Mouse (Mus musculus) liver, embryonic 15.5 days (tissue): ENCODE data around the gene Cfl1. TPM values are rescaled to one million over a fixed set of nuclear protein-coding genes. Genes with fewer than 3 reads are reported as not detected.

Experiments
- ATAC-seq: fragments of 200-750 bp; cut with Nextera tagmentation; 2 replicates; pipeline ENCODE4 v1.8.0; 2017; ENCODE audit warnings: moderate number of reproducible peaks, mild to moderate bottlenecking, moderate library complexity; ENCODE audit not compliant: insufficient read depth
- H3K27ac ChIP-seq: fragments of 300-500 bp; sonication (generic); replicated peaks from 2 replicates; pipeline ENCODE4 v1.5.1; 2015; ENCODE audit warnings: mild to moderate bottlenecking, inconsistent platforms
- H3K27me3 ChIP-seq: fragments of 300-500 bp; sonication (generic); 2 replicates; pipeline ENCODE4 v1.6.1; 2015; ENCODE audit warnings: mild to moderate bottlenecking, inconsistent platforms
- H3K36me3 ChIP-seq: fragments of 300-500 bp; sonication (generic); replicated peaks from 2 replicates; pipeline ENCODE4 v1.6.1; 2015; ENCODE audit warnings: moderate library complexity, mild to moderate bottlenecking, inconsistent platforms
- H3K4me1 ChIP-seq: fragments of 300-500 bp; sonication (generic); replicated peaks from 2 replicates; pipeline ENCODE4 v1.6.1; 2015; ENCODE audit warnings: inconsistent platforms
- H3K4me2 ChIP-seq: fragments of 300-500 bp; sonication (generic); 2 replicates; pipeline ENCODE4 v1.6.1; 2015; ENCODE audit warnings: moderate library complexity, mild to moderate bottlenecking, inconsistent platforms
- H3K4me3 ChIP-seq: fragments of 300-500 bp; sonication (generic); replicated peaks from 2 replicates; pipeline ENCODE4 v1.5.1; 2015; ENCODE audit warnings: mild to moderate bottlenecking, inconsistent platforms
- H3K9ac ChIP-seq: fragments of 300-500 bp; sonication (generic); 2 replicates; pipeline ENCODE4 v1.6.1; 2015; ENCODE audit warnings: moderate library complexity, mild to moderate bottlenecking, inconsistent platforms
- H3K9me3 ChIP-seq: fragments of 300-500 bp; sonication (generic); replicated peaks from 2 replicates; pipeline ENCODE4 v1.6.1; 2016; ENCODE audit warnings: inconsistent platforms
- WGBS: fragments of 180-500 bp; shearing (Covaris S2); methylation state at CpG from one replicate; pipeline ENCODE4 v1.1.7; 2015; ENCODE audit warnings: mixed read lengths; ENCODE audit not compliant: insufficient replicate concordance; 5-methylcytosine and 5-hydroxymethylcytosine counted together
- polyA plus RNA-seq: library from polyadenylated mRNA; unstranded; fragments of >200 nt; fragmentation: Nextera tagmentation; extraction: Ambion mirVana; gene quantifications from 2 replicates; pipeline ENCODE4 v1.2.1, GENCODE M21; 2015

Cfl1 gene
- polyA plus RNA-seq, 1 experiment from 2014 or later, result 1,073 TPM

DNA sequence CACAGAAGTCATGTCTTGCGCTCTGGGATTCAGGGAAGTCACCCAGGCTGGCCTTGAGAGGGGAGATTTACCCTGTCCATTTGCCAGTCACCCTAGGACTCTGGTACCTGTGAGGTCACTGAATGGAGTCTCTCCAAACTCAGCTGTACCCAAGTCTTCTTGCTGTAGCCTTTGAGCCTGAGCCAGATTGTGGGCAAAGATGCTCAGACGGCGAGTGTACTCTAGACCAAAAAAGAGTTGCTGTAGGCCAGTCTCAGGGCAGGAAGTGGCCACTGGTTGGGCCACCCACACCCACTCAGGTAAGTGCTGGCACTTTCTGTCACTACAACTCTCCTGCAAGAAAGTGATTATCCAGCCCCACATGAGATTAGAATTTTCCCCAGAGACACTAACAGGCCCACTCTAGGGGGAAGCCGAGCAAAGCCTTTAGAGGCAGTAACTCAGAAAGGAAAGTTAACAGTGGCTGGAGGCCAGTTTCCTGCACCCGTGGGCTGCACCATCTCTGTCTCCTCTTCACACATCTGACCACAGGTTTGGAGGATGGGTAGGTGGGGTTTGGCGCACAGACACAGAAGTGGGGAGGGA lies 23.2 kb upstream of the Cfl1 start:
- Histone ChIP-seq H3K9me3 (no peaks in the 10 kb centered on the region), H3K27ac (no peak overlapping the region), H3K27me3 (peaks cover 17% of the 10 kb centered on the region; the same call in 1 of the 2 replicates), H3K36me3 (peaks cover 41% of the 10 kb centered on the region), H3K4me2 (no peak overlapping the region), H3K4me3 (no peak overlapping the region), H3K9ac (no peak overlapping the region), H3K4me1 (0 out of 2 replicates have a peak, but pooled peaks cover 3% of the 10 kb centered on the region)
- ATAC-seq, result no peak
- 66% methylated on average over 6 of the region's 6 CpGs for WGBS

DNA sequence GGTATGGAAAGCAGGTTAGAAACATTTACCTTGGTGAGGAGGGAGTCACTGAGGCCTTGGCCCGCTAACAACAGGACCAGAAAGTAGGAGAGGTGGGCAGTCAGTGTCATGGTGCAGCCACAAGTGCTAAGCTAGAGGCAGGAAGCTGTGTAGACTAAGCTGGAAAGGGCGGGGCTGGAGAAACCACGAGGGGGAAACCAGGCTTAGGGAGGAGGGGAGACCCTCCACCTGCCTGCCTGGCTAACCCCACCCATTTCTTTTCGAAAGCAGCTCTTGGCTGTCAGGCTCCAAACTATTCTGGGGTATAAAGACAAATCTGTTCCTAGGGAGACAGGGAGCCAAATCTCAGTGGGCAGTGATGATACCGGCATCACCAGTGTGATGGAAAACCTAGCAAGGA lies 21.9 kb upstream of the Cfl1 start, which contains the start of gene Ctsw:
Ctsw (minus strand) TSS at position 134 of the 400 bp plus-strand sequence.
- H3K4me2 ChIP-seq, result no peak within 1 kb of the TSS
- H3K27me3 ChIP-seq, result peaks cover 29% of the 10 kb centered on the region
- 28% methylated on average over 5 of the region's 5 CpGs for WGBS
- no peak within 1 kb of the TSS for H3K27ac ChIP-seq
- H3K9ac ChIP-seq, result no peak within 1 kb of the TSS
- no peak within 1 kb of the TSS for H3K4me3 ChIP-seq
- ATAC-seq, result no peak
- H3K4me1 ChIP-seq, result peaks cover 5% of the 10 kb centered on the region; the same call in 1 of the 2 replicates
- no peaks in the 10 kb centered on the region for H3K9me3 ChIP-seq
- H3K36me3 ChIP-seq, result peaks cover 36% of the 10 kb centered on the region

DNA sequence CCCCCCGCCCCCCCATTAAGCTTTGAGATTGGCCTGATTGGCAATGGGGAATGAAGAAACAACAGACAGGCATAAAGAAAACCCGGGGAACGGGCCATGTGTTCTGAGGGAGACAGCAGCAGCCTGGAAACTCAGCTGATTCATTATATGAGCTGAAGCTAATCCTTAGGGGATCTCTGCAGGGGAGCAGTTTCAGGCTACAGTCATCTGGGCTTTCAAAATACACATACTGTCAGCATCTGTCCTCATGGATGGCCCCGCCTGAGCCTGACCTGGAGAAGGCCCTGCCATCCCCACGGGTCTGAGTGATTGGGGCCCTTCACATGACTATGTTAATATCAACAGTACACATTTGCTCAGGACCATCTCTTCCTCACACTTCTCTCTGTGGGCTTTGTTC lies 18.4 kb upstream of the Cfl1 start:
- H3K9ac ChIP-seq, result no peak overlapping the region
- H3K4me2 ChIP-seq, result no peak overlapping the region
- peaks cover 60% of the 10 kb centered on the region for H3K27me3 ChIP-seq
- 58% methylated on average over 5 of the region's 5 CpGs for WGBS
- ATAC-seq, result no peak
- H3K36me3 ChIP-seq, result 0 out of 2 replicates have a peak, but pooled peaks cover 5% of the 10 kb centered on the region
- no peak overlapping the region for H3K27ac ChIP-seq
- H3K9me3 ChIP-seq, result no peaks in the 10 kb centered on the region
- H3K4me3 ChIP-seq, result no peak overlapping the region
- peaks cover 23% of the 10 kb centered on the region for H3K4me1 ChIP-seq

DNA sequence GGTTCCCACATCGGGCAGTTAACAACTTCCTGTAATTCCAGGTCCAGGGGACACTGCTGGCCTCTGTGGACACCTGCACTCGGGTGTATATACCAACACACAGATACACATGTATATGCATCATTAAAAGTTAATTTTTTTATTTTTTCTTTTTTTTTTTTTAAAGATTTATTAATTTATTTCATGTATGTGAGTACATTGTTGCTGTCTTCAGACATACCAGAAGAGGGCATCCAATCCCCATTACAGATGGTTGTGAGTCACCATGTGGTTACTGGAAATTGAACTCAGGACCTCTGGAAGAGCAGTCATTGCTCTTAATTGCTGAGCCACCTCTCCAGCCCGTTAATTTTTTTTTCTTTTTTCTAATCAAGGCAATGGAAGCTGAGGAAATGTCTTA lies 17.4 kb upstream of the Cfl1 start:
- H3K4me2 ChIP-seq, result no peak overlapping the region; the same call in 1 of the 2 replicates

DNA sequence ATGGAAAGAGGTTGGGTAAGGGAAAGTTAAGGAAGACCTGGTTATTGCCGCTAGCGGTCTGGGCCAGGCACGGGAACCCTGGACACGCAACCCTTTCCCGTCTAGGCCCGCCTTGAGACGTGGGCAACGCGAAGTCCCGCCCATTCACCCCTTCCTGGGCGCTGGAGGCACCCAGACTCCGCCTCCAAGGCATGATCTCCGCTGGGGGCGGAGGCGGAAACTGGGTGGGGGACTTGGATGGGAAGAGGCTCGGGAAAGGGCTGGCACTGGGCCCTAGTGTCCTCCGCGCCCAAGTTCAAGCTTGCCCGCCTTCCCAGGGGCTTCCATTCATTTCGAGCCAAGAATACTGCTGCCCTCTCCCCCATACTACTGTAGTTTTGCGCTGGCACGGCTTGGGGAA lies 16.5 kb upstream of the Cfl1 start, which contains the start of gene Efemp2:
Efemp2 (plus strand) TSS at position 235 of the 400 bp plus-strand sequence.
- peak within 1 kb of the TSS; percentile 37; the same call in 1 of the 2 replicates for H3K9ac ChIP-seq
- H3K9me3 ChIP-seq, result no peaks in the 10 kb centered on the region
- peak; percentile 64; the same call in 1 of the 2 replicates for ATAC-seq
- peak within 1 kb of the TSS; percentile 79 for H3K4me2 ChIP-seq
- H3K27me3 ChIP-seq, result peaks cover 61% of the 10 kb centered on the region
- H3K4me3 ChIP-seq, result peak within 1 kb of the TSS; percentile 53
- WGBS, result 6% methylated on average over 22 of the region's 22 CpGs
- H3K27ac ChIP-seq, result 0 out of 2 replicates have a peak within 1 kb of the TSS, but pooled peaks have one; percentile 24
- H3K4me1 ChIP-seq, result peaks cover 23% of the 10 kb centered on the region
- no peaks in the 10 kb centered on the region for H3K36me3 ChIP-seq

More for the DNA sequence above, 17.4 kb upstream of the Cfl1 start:
- H3K36me3 ChIP-seq, result no peaks in the 10 kb centered on the region
- no peak overlapping the region for H3K4me3 ChIP-seq
- H3K9ac ChIP-seq, result no peak overlapping the region
- H3K27me3 ChIP-seq, result peaks cover 63% of the 10 kb centered on the region
- peaks cover 23% of the 10 kb centered on the region for H3K4me1 ChIP-seq
- no peaks in the 10 kb centered on the region for H3K9me3 ChIP-seq
- ATAC-seq, result no peak
- 58% methylated on average over 3 of the region's 3 CpGs for WGBS
- no peak overlapping the region for H3K27ac ChIP-seq

DNA sequence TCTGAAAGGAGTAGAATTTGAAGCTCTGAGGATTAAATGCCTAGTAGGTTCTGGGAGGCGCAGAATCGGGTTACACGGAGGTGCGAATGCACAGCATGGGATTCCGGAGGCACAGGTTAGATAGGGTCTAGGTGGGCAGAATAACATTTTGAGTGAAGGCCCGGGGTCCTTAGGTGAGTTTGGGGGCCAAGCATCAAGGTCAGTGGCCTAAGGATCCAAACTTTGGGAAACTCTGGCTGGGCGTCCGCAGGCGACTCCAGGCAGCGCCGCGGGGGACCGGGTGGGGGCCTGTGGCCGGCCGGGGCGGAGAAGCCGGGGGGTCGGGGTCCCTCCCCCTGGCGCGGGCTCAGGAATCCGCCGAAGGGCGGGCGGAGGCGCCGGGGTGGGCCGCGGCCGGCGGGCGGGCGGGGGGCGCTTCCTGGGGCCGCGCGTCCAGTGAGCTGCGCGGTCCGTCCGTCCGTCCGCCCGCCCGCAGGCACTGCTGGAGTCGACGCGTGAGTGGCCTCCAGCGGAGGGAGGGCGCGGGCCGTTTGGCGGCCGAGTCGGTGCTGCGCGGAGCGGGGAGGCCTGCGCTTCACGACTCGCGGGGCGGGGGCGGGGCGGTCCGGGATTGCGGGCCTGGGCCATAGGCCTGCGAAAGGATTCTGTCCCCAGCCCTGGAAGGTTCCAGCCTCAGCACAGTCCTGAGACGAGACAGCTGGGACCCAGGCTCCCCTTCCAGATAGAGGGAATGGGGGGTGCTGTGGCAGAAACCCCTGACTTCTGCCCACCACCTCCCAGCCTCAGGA lies 15.8 kb upstream of the Cfl1 start:
- Histone ChIP-seq H3K4me3 (peak overlapping the region; percentile 53), H3K36me3 (no peaks in the 10 kb centered on the region), H3K27me3 (peaks cover 55% of the 10 kb centered on the region), H3K9ac (peak overlapping the region; percentile 37; the same call in 1 of the 2 replicates), H3K27ac (0 out of 2 replicates have a peak overlapping the region, but pooled peaks have one; percentile 24), H3K9me3 (no peaks in the 10 kb centered on the region), H3K4me1 (peaks cover 23% of the 10 kb centered on the region), H3K4me2 (peak overlapping the region; percentile 79)
- 2% methylated on average over 59 of the region's 68 CpGs for WGBS
- 0 out of 2 replicates have a peak, but pooled peaks have one; percentile 8 for ATAC-seq

DNA sequence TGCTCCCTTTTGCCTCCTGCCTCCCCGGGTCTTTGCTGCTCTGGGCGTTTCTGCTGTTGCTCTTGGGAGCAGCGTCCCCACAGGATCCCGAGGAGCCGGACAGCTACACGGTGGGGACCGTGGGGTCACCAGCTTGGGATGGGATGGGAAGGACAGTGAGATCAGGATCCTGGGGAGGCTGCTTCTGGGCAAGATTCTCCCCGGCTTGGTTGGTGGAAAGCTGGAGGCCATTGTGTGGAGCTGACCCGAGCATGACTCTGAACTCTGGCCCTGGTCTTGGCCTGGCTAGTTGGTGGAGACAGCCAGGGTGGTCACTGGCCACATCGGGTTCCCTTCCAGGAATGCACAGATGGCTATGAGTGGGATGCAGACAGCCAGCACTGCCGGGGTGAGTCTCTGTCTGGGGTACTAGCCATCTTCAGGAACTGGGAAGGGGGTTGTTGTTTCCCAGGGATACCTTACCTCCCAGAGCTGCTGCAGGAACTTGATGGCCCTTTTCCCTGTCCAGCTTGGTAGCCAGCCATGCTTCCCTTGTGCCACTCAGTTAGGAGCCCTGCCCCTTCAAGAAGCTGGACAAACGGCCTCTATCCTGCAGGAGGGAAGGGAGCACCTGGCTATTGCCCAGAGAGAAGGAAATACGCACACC lies 15.1 kb upstream of the Cfl1 start:
- Histone ChIP-seq H3K4me2 (peak overlapping the region; percentile 79), H3K36me3 (no peaks in the 10 kb centered on the region), H3K9ac (peak overlapping the region; percentile 37; the same call in 1 of the 2 replicates), H3K4me3 (peak overlapping the region; percentile 53), H3K27ac (0 out of 2 replicates have a peak overlapping the region, but pooled peaks have one; percentile 24), H3K9me3 (no peaks in the 10 kb centered on the region), H3K27me3 (peaks cover 49% of the 10 kb centered on the region), H3K4me1 (peaks cover 23% of the 10 kb centered on the region)
- 0 out of 2 replicates have a peak, but pooled peaks have one; percentile 11 for ATAC-seq
- WGBS, result 40% methylated on average over 13 of the region's 13 CpGs

DNA sequence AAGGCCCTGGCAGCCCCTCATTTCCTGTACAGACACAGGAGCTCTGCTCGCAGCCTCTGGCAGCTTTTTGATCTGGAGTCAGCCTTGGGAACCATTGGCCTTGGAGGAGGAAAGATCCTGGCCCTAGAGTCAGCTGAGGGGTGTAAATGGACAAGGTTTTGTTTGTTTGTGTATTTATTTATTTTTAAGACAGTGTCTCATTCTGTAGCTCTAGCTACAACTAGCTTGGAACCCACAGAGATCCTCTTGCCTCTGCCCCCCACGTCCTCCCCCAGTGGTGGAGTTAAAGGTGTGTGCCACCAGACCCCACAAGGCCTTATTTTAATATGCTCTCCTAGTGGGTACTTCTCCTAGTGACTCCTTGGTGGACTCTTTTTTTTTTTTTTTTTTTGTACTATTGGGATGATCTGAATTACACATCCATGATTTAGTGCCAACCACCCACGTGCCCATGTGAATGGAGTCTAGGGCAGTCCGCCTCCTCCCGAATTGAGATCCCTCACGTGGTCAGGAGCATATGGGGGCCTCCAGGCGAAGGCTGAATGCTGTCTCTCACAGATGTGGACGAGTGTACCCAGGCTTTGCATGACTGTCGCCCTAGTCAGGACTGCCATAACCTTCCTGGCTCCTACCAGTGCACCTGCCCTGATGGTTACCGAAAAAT lies 13.1 kb upstream of the Cfl1 start:
- Histone ChIP-seq H3K27me3 (peaks cover 48% of the 10 kb centered on the region), H3K27ac (no peak overlapping the region), H3K4me1 (peaks cover 23% of the 10 kb centered on the region), H3K4me3 (no peak overlapping the region), H3K36me3 (0 out of 2 replicates have a peak, but pooled peaks cover 2% of the 10 kb centered on the region), H3K4me2 (no peak overlapping the region), H3K9ac (no peak overlapping the region), H3K9me3 (no peaks in the 10 kb centered on the region)
- 66% methylated on average over 10 of the region's 10 CpGs for WGBS
- ATAC-seq, result no peak

DNA sequence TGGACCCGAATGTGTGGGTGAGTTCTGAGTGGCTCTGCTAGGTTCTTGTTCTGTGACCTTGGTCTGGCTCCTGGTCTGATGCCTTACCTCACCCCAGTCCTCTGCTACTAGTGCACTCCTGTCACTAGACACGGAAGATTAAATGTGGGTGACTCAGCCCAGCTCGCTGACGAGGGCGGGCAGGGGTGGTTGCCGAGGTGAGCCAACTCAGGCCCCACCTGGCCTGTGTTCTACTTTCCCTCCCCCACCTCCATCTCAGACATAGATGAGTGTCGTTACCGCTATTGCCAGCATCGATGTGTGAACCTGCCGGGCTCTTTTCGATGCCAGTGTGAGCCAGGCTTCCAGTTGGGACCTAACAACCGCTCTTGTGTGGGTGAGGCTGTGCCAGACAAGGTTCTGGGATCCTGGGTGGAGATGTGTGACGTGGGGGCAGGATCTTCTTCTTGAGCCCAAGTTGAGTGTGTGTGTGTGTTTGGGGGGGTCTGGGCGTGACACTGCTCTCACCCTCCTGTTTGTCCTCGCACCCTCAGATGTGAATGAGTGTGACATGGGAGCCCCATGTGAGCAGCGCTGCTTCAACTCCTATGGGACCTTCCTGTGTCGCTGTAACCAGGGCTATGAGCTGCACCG lies 12.5 kb upstream of the Cfl1 start:
- Histone ChIP-seq H3K4me2 (no peak overlapping the region), H3K4me1 (peaks cover 23% of the 10 kb centered on the region)
- 72% methylated on average over 18 of the region's 18 CpGs for WGBS

DNA sequence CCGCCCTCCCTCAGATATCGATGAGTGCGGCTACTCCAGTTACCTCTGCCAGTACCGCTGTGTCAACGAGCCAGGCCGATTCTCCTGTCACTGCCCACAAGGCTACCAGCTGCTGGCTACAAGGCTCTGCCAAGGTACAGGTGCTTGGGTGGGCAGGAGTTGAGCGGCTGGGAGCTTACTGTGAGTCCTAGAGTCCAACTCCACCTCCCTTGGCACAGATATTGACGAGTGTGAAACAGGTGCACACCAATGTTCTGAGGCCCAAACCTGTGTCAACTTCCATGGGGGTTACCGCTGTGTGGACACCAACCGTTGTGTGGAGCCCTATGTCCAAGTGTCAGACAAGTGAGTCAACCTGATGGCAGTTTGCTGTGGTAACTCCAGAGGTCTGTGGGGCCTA lies 10.2 kb upstream of the Cfl1 start:
- Histone ChIP-seq H3K4me3 (no peak overlapping the region), H3K36me3 (peaks cover 22% of the 10 kb centered on the region), H3K9me3 (no peaks in the 10 kb centered on the region), H3K4me2 (no peak overlapping the region), H3K4me1 (peaks cover 10% of the 10 kb centered on the region), H3K9ac (no peak overlapping the region), H3K27ac (no peak overlapping the region), H3K27me3 (peaks cover 19% of the 10 kb centered on the region)
- no peak for ATAC-seq
- WGBS, result 73% methylated on average over 10 of the region's 10 CpGs

More for the DNA sequence above, 12.5 kb upstream of the Cfl1 start:
- Histone ChIP-seq H3K36me3 (peaks cover 6% of the 10 kb centered on the region; the same call in 1 of the 2 replicates), H3K9ac (no peak overlapping the region), H3K9me3 (no peaks in the 10 kb centered on the region), H3K27me3 (peaks cover 42% of the 10 kb centered on the region), H3K4me3 (no peak overlapping the region), H3K27ac (no peak overlapping the region)
- ATAC-seq, result no peak
